Mouse (Mus musculus) heart, embryonic 11.5 days (tissue): ENCODE results near the gene Tcp11l1. TPM values are rescaled to one million over a fixed set of nuclear protein-coding genes. Genes with fewer than 3 reads are reported as not detected.

Source experiments
- ATAC-seq: fragments of 200-750 bp; cut with Nextera tagmentation; replicated peaks from 2 replicates; pipeline ENCODE4 v1.8.0; 2017; ENCODE audit warnings: moderate library complexity; ENCODE audit not compliant: insufficient number of reproducible peaks, low FRiP score, low TSS enrichment
- H3K27ac ChIP-seq: fragments of 300-500 bp; sonication (generic); 2 replicates; pipeline ENCODE4 v1.5.1; 2014; ENCODE audit warnings: mild to moderate bottlenecking, low read depth, low read length
- H3K27me3 ChIP-seq: fragments of 300-500 bp; sonication (generic); 2 replicates; pipeline ENCODE4 v1.6.1; 2014; ENCODE audit warnings: mild to moderate bottlenecking, low read length, mixed read lengths; ENCODE audit not compliant: control insufficient read depth, insufficient read depth
- H3K36me3 ChIP-seq: fragments of 300-500 bp; sonication (generic); 2 replicates; pipeline ENCODE4 v1.6.1; 2014; ENCODE audit warnings: mild to moderate bottlenecking, low read length, moderate library complexity, mixed read lengths; ENCODE audit not compliant: control insufficient read depth, insufficient read depth
- H3K4me1 ChIP-seq: fragments of 300-500 bp; sonication (generic); 2 replicates; pipeline ENCODE4 v1.6.1; 2014; ENCODE audit warnings: low read length; ENCODE audit not compliant: control insufficient read depth, insufficient read depth
- H3K4me2 ChIP-seq: fragments of 300-500 bp; sonication (generic); 2 replicates; pipeline ENCODE4 v1.6.1; 2014; ENCODE audit warnings: mild to moderate bottlenecking, moderate library complexity
- H3K4me3 ChIP-seq: fragments of 300-500 bp; sonication (generic); 2 replicates; pipeline ENCODE4 v1.5.1; 2014; ENCODE audit warnings: low read depth, low read length
- H3K9ac ChIP-seq: fragments of 300-500 bp; sonication (generic); 2 replicates; pipeline ENCODE4 v1.6.1; 2014; ENCODE audit warnings: mild to moderate bottlenecking, low read depth, low read length, moderate library complexity
- H3K9me3 ChIP-seq: fragments of 300-500 bp; sonication (generic); replicated peaks from 2 replicates; pipeline ENCODE4 v1.6.1; 2016; ENCODE audit warnings: low read length; ENCODE audit not compliant: control insufficient read depth
- WGBS: fragments of 180-500 bp; shearing (Covaris S2); extraction: QIAGEN DNeasy Blood & Tissue Kit; methylation state at CpG from one replicate; pipeline ENCODE4 v1.1.7; 2014; ENCODE audit not compliant: insufficient replicate concordance; 5-methylcytosine and 5-hydroxymethylcytosine counted together
- polyA plus RNA-seq: library from polyadenylated mRNA; unstranded; fragments of >200 nt; fragmentation: Nextera tagmentation; extraction: Ambion mirVana; gene quantifications from 2 replicates; pipeline ENCODE4 v1.2.1, GENCODE M21; 2014

Tcp11l1 gene
- polyA plus RNA-seq, 1 experiment from 2014 or later, result 36.0 TPM

DNA sequence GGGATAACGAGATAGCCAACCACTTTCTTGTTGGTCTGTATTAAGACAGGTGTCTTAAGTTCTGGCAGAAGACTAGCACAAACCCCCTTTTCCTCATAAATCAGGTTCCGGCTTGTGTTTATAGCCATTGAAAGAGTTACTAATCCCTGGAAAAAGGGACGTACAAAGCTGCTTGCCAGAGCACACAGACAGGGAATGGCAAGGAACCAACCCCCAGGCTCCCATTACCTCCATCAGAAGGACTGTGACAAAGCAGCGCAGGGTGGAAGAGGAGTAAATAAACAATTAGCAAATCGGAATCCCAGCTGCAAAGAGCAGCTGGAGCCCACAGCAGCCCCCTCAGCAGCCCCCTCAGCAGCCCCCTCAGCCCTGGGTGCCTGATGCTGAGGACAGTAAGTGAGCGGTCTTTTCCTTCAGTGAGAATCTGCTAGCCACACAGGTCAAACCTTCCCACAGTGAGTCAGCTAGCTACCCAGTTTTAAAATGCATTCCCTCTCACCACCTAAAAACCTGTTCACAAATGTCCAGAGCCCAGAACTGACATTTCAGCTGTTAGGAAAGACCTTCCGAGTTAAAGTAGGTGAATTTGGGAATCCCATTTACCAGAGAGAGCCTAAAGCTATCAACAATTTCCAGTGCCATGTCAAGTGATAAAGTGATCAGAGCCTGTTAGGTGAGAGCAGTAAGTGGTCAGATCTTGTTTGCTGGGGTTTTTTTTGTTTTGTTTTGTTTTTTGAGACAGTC lies 29.2 kb upstream of the Tcp11l1 start:
- no peaks in the 10 kb centered on the region for H3K36me3 ChIP-seq
- H3K9ac ChIP-seq, result no peak overlapping the region
- H3K4me2 ChIP-seq, result no peak overlapping the region
- H3K9me3 ChIP-seq, result no peaks in the 10 kb centered on the region
- 0 out of 2 replicates have a peak, but pooled peaks cover 2% of the 10 kb centered on the region for H3K27me3 ChIP-seq
- WGBS, result 47% methylated on average over 7 of the region's 7 CpGs
- no peak overlapping the region for H3K27ac ChIP-seq
- 0 out of 2 replicates have a peak, but pooled peaks cover 4% of the 10 kb centered on the region for H3K4me1 ChIP-seq
- no peak for ATAC-seq
- H3K4me3 ChIP-seq, result no peak overlapping the region

DNA sequence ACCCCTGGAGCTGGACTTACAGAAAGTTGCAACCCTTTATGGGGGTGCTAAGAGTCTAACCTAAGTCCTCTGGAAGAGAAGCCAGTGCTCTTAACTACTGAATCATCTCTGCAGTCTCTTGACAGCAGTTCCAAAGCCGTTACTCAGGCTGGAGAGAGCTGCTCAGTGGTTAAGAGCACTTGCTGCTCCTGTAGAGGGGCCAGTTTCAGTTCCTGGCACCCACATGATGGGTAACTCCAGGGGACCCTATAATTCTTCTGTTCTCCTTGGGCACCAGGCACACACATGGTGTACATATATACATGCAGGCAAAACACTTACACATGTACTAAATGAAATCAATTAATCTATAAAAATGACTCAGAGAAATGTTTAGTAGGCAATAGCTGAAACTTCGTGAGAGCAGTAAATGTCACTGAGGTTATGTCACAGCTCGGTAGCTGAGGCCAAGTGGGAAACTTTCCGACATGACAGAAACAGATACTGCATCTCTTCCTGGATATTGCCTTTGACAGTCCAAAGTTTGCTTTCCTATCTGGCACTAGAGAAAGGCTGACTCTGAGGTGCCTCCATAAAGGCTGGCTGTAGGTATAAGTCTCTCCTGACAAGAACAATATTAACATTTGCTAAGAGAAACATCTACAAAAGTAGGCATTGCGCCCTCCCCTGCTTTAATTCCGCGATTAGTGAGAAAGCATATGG lies 28.4 kb upstream of the Tcp11l1 start:
- H3K27me3 ChIP-seq, result 0 out of 2 replicates have a peak, but pooled peaks cover 2% of the 10 kb centered on the region
- no peaks in the 10 kb centered on the region for H3K36me3 ChIP-seq
- no peaks in the 10 kb centered on the region for H3K9me3 ChIP-seq
- ATAC-seq, result no peak
- 54% methylated on average over 7 of the region's 7 CpGs for WGBS
- H3K9ac ChIP-seq, result no peak overlapping the region
- no peak overlapping the region for H3K27ac ChIP-seq
- H3K4me3 ChIP-seq, result no peak overlapping the region
- no peak overlapping the region for H3K4me2 ChIP-seq
- 0 out of 2 replicates have a peak, but pooled peaks cover 4% of the 10 kb centered on the region for H3K4me1 ChIP-seq

DNA sequence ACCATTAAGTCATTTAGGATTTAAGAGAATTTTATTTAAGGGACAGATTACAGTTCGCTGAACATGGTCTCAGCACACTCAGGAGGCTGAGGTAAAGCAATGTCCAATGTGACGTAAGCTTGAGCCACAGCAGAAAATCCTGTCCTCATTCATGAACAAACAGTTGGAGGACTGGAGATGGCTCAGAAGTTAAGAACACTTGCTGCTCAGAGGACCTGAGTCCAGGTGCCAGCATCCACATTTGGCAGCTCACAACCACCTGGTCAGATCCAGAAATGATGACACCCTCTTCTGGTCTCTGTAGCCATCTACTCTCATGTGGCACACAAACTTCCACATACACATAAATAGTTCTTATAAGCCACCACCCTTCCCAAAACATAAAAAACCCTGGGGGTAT lies 27.7 kb upstream of the Tcp11l1 start:
- no peak overlapping the region for H3K4me2 ChIP-seq
- H3K36me3 ChIP-seq, result no peaks in the 10 kb centered on the region
- H3K27ac ChIP-seq, result no peak overlapping the region
- ATAC-seq, result no peak
- no peak overlapping the region for H3K4me3 ChIP-seq
- H3K4me1 ChIP-seq, result 0 out of 2 replicates have a peak, but pooled peaks cover 4% of the 10 kb centered on the region
- no peaks in the 10 kb centered on the region for H3K9me3 ChIP-seq
- no peak overlapping the region for H3K9ac ChIP-seq
- H3K27me3 ChIP-seq, result 0 out of 2 replicates have a peak, but pooled peaks cover 2% of the 10 kb centered on the region
- 90% methylated on average over 2 of the region's 2 CpGs for WGBS

DNA sequence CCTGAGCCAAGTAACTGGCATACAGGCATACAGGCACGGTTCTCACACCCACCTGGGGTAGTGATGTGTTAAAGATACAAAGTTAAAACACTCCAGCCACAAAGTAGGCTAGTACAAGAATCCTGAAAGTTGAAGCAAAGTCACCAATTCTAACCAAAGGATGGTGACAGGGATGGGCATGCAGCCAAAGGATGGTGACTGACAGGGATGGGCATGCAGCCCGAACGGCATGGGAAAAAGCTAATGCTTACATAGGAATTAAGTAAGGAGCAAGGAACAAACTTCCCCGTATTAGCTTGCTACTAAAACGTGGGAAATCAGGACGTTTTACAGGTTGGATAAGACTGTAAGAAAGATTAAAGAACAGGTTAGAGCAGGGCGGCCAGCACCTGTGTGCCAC lies 24.3 kb upstream of the Tcp11l1 start:
- H3K9ac ChIP-seq, result no peak overlapping the region
- H3K27me3 ChIP-seq, result no peaks in the 10 kb centered on the region
- no peak for ATAC-seq
- H3K27ac ChIP-seq, result no peak overlapping the region
- H3K36me3 ChIP-seq, result no peaks in the 10 kb centered on the region
- 70% methylated on average over 7 of the region's 7 CpGs for WGBS
- H3K4me3 ChIP-seq, result no peak overlapping the region
- H3K9me3 ChIP-seq, result no peaks in the 10 kb centered on the region
- H3K4me1 ChIP-seq, result no peaks in the 10 kb centered on the region
- H3K4me2 ChIP-seq, result no peak overlapping the region

DNA sequence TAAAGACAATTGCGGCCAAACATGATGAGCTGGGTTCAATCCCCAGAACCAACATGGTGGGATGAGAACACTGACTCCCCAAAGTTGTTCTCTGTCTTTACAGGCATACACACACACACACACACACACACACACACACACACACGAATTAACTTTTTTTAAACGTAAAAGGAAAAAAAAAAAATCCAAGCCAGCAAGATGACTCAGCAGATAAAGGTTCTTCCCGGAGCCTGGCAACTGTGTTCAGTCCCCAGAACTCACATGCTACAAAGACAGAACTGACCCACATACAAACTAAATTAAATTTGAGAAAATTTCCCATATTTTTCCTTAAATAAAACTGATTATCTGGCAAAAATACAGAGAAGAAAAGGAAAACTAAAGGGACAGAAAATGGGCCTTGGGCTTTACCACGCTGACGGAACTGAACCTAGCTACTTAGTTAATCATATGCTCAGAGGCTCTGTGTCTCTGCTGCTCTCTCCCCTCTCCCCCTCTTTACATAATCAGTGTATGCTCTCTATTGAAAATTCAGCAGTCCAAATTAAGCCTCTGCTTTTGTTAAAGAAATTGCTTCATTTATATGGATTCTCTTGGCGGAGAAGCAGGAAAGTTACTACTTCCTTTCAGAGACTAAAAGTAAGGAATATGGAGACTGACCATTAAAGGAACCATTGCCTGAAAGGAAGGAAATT lies 20.7 kb upstream of the Tcp11l1 start:
- no peak for ATAC-seq
- H3K4me2 ChIP-seq, result no peak overlapping the region
- 76% methylated on average over 7 of the region's 7 CpGs for WGBS

DNA sequence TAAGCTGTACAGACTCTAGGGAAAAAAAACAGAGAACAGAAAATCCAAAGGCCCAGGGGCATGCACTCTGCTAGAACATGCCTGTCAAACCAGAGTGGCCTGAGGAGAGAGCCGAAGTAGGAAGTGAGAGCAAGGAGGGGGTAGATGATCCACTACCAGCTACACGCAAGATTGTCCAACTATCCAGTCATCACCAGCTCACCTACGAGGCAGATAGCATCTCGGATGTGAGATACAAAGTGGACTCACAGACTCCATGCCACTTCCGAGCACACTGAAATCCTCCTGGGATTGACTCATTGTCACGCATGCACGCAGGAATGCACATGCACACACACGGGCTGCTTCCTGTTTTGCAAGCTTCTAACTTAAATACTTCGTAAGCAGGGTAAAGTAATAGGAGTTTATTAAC lies 20.1 kb upstream of the Tcp11l1 start:
- Histone ChIP-seq H3K4me3 (no peak overlapping the region), H3K4me2 (no peak overlapping the region), H3K27ac (no peak overlapping the region), H3K9ac (no peak overlapping the region), H3K36me3 (no peaks in the 10 kb centered on the region), H3K27me3 (no peaks in the 10 kb centered on the region), H3K9me3 (no peaks in the 10 kb centered on the region), H3K4me1 (no peaks in the 10 kb centered on the region)
- no peak for ATAC-seq
- WGBS, result 72% methylated on average over 9 of the region's 9 CpGs

More for the DNA sequence above, 20.7 kb upstream of the Tcp11l1 start:
- H3K36me3 ChIP-seq, result no peaks in the 10 kb centered on the region
- no peaks in the 10 kb centered on the region for H3K9me3 ChIP-seq
- H3K4me1 ChIP-seq, result no peaks in the 10 kb centered on the region
- H3K27ac ChIP-seq, result no peak overlapping the region
- H3K27me3 ChIP-seq, result no peaks in the 10 kb centered on the region
- no peak overlapping the region for H3K9ac ChIP-seq
- no peak overlapping the region for H3K4me3 ChIP-seq

DNA sequence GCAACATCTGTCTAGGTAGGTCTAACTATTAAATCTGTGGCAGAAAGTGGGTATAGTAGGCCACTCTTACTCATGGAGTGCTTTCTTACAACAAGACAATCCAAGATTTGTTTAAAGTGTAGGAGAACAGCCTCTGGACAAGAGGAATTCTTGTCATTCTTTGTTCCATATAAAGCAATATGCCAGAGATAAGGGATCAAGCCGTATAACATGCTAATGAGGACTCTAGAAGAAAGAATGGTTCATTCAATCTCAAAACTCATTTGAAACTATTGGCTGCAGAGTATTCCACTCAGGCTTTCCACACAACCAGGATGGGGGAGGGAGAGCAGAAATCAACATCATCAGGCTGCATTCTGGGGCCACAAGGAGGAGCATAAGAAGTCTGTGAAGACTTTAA lies 15.4 kb upstream of the Tcp11l1 start:
- Histone ChIP-seq H3K9ac (no peak overlapping the region), H3K4me3 (no peak overlapping the region), H3K27me3 (no peaks in the 10 kb centered on the region), H3K9me3 (no peaks in the 10 kb centered on the region), H3K36me3 (no peaks in the 10 kb centered on the region), H3K4me2 (no peak overlapping the region), H3K27ac (no peak overlapping the region), H3K4me1 (no peaks in the 10 kb centered on the region)
- no peak for ATAC-seq
- 54% methylated on average over 1 of the region's 1 CpGs for WGBS

DNA sequence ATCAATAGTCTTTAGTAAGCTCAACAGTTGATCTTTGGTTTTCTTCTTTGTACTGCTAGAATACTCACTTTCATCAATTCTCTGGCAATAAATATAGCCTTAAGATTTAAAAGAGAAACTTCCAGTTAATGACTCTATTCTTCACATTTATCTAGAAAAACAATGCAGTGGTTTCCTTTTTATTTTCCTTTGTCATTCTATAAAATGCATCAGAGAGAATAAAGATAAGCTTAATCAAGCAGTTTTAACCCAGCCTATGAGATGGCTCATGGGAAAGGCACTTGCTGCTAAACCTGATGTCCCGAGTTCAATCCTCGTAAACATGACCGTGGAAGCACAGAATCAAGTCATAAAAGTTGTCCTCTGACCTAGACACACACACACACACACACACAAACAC lies 10.1 kb upstream of the Tcp11l1 start:
- Histone ChIP-seq H3K27ac (no peak overlapping the region), H3K4me1 (no peaks in the 10 kb centered on the region), H3K36me3 (no peaks in the 10 kb centered on the region), H3K9me3 (no peaks in the 10 kb centered on the region), H3K4me2 (no peak overlapping the region), H3K27me3 (no peaks in the 10 kb centered on the region), H3K9ac (no peak overlapping the region), H3K4me3 (no peak overlapping the region)
- 78% methylated on average over 3 of the region's 3 CpGs for WGBS
- no peak for ATAC-seq
